Mouse (Mus musculus) spleen, postnatal 36 days (tissue): ENCODE data around the gene Spib.
A peak's percentile ranks its signal among the peaks of the same experiment; 100 is the strongest.

ENCODE experiments used
- DNase-seq, 2 experiments: peaks; one replicate each; pipeline ENCODE4 v3.0.0; 2022; ENCODE audit warnings: low spot score in 2 of 2, mixed read lengths in 1 of 2

The Spib gene

GRCm38 (mm10) chr7:44526414-44527154 lies 5.3 kb downstream of the Spib start:
- peak; percentile 50 to 53 for DNase-seq

- DNase-seq = peak; percentile 74 to 79
Observed at GRCm38 (mm10) chr7:44525126-44525832, 6.6 kb downstream of the Spib start.

DNA sequence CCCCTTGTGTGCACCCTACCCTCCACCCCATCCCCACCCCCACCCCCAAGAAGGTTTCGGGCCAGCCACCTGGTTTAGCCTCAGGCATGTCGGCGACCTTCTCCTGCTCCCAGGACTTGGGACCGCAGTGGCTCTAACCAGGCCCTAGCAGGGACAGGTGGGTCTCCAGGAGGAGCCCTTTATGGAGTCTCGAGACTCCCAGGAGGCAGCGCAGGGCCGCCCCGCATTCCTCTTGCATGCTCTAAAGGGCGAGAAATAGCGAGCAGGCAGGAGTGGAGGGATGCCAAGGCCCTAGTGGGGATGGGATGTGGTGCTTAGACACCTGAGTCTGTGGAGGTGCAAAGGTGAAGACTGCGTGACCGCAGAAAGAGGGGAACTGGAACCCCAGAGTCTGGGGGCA lies 7.4 kb downstream of the Spib start, which contains the start of gene Mybpc2:
Gene Mybpc2, minus strand, starts transcription at position 155 of the 400 bp plus-strand sequence.
- no peak for DNase-seq

DNA sequence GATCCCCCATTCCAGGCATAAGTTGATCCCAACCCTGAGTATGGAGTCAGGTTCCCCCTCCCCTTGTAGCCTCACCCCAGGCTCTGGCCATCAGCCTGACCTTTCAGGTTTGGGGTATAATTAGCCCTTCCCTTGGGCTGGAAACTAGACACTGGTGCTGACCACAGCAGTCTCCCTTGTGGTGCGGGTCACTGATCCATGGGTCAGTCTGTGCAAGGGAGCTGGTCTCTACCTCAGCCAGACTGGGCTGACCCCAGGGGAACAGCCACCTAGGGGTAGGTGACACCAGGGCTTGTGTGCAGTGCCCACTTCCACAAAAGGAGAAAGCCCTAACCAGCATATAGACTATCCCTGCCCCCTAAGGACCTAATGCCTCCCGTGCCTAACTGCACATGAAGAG lies 8.8 kb downstream of the Spib start:
- no peak for DNase-seq

GRCm38 (mm10) chr7:44521710-44522109 lies 10.2 kb downstream of the Spib start:
- peak; percentile 74 to 75 for DNase-seq

- peak in 1 of 2 experiments; percentile 42 for DNase-seq
Observed at GRCm38 (mm10) chr7:44520990-44521389, 10.9 kb downstream of the Spib start.

- DNase-seq = no peak
Observed at GRCm38 (mm10) chr7:44519240-44519913, 12.5 kb downstream of the Spib start.

GRCm38 (mm10) chr7:44507491-44507890 lies 24.4 kb downstream of the Spib start:
- DNase-seq = no peak

GRCm38 (mm10) chr7:44501563-44502115 lies 30.2 kb downstream of the Spib start:
- peak; percentile 57 to 65 for DNase-seq

GRCm38 (mm10) chr7:44500046-44500445 lies 31.8 kb downstream of the Spib start:
- DNase-seq = no peak

- DNase-seq = no peak
Observed at GRCm38 (mm10) chr7:44498922-44499321, 32.9 kb downstream of the Spib start.

GRCm38 (mm10) chr7:44497361-44498055 lies 34.4 kb downstream of the Spib start:
- no peak for DNase-seq

GRCm38 (mm10) chr7:44496771-44497109 lies 35.1 kb downstream of the Spib start:
- no peak for DNase-seq

GRCm38 (mm10) chr7:44495992-44496770 lies 35.7 kb downstream of the Spib start, which contains the start of the genes Emc10 and Fam71e1:
Gene Emc10, minus strand, starts transcription at chr7:44496529.
Gene Fam71e1, plus strand, starts transcription at chr7:44496581.
- DNase-seq = peak; percentile 98

- DNase-seq = no peak
Observed at GRCm38 (mm10) chr7:44495086-44495485, 36.8 kb downstream of the Spib start.

GRCm38 (mm10) chr7:44494681-44495080 lies 37.2 kb downstream of the Spib start:
- DNase-seq = no peak

DNA sequence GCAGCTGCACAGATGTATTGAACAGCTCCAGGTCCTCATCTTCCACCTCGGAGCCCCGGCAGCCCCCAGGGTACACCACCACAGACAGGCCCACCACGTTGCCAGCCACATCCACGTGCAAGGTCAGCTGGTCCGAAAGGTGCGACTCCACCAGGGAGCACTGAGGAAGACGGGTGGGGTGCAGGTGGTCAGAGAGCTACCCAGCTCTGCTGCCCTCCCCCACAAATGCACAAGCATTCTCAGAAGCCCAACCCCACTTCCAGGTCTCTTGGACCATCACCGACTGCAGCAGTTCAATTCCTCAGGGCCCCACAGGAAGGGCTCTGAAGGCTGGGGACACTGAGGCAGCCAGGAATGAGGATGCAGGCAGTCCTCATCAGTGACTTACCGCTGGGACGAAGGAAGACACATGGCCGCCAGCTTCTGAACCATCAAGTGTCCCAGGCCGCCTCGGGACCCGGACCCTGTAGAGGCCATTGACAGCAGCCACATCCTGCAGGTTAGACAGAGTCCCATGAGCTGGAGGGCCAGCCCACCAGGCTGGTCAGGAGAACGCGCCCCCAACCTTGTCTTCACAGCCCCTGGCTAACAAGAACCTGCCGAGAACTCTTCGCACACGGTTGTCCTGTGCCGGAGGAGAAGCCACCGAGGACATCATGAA lies 39.6 kb downstream of the Spib start:
- no peak for DNase-seq

- no peak for DNase-seq
Observed at GRCm38 (mm10) chr7:44491391-44491790, 40.5 kb downstream of the Spib start.

DNA sequence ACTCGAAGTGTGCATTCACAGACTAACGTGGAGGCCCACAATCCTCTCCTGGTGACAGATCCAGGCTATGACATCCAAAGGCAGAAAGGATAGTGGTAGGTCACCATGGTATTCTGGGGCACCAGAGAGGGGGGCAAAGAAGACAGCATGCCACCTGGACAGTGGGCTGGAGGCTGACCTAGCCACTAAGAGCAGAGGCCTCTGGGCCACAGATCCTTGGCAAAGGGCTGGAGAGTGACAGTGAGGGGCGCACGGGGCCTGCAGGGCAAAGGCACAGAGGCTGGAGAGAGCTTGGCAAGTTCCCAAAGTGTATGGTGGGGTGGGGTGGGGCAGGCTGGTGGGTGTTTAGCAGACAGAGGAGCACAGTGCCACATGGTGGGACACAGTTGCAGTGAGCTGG lies 41.6 kb downstream of the Spib start:
- DNase-seq = no peak

DNA sequence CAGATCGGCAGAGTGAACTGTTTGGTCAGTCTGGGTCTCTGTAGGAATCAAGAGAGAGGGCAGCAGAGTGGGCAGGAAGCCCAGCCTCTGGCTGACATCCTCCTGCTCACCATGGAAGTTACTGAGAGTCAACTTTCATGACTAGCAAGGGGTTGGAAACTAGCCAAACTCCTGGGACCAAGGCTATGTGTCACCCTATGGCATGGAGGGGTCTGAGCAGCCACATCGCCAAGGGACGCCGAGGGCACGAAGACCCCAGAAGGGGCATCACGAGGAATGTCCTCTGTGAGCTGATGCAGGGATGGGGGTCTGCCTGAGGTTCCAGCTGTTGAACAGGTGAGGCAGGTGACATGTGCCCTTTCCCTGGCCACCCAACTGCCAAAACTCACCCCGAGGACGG lies 43.3 kb downstream of the Spib start:
- DNase-seq = no peak
